16 mouse cellular contexts compared by ENCODE assay signal in genomic region chr11:18846472-18846871, GRCm38 (mm10).
"Had no signal": no experiment of that assay in that cellular context is flagged by ENCODE, and none has a peak within 500 bp of the region (broad histone marks: within the 10 kb centered on the region; RNA-seq: fewer than 3 reads in every experiment).

No protein-coding gene starts in this region.

- H3K4me1 ChIP-seq: neural tube, embryonic 12.5 days; neural tube, embryonic 13.5 days; neural tube, embryonic 15.5 days; stomach, embryonic 15.5 days had no signal

- H3K9me3 ChIP-seq: neural tube, embryonic 12.5 days; neural tube, embryonic 13.5 days; neural tube, embryonic 15.5 days; stomach, embryonic 15.5 days had no signal

- H3K9ac ChIP-seq: neural tube, embryonic 12.5 days; neural tube, embryonic 13.5 days; neural tube, embryonic 15.5 days; stomach, embryonic 15.5 days had no signal

- H3K4me3 ChIP-seq: neural tube, embryonic 12.5 days; neural tube, embryonic 13.5 days; neural tube, embryonic 15.5 days; stomach, embryonic 15.5 days had no signal

- DNase-seq: right cerebral cortex, adult 18-20 months; right cerebral cortex, postnatal 14 days; right cerebral cortex, postnatal 25 days; right cerebral cortex, postnatal 4 days; spleen, adult 18-20 months; thymus, adult 18-20 months; thymus, adult 2 months; thymus, postnatal 14 days; thymus, postnatal 25 days; thymus, postnatal 36 days; thymus, postnatal 4 days had no signal

- H3K27ac ChIP-seq: neural tube, embryonic 12.5 days; neural tube, embryonic 13.5 days; neural tube, embryonic 15.5 days; stomach, embryonic 15.5 days; stomach, postnatal 0 days had no signal

- H3K36me3 ChIP-seq: neural tube, embryonic 12.5 days; neural tube, embryonic 13.5 days; neural tube, embryonic 15.5 days; stomach, embryonic 15.5 days had no signal

- H3K4me2 ChIP-seq: neural tube, embryonic 12.5 days; neural tube, embryonic 13.5 days; neural tube, embryonic 15.5 days; stomach, embryonic 15.5 days had no signal

- H3K27me3 ChIP-seq: neural tube, embryonic 12.5 days; neural tube, embryonic 13.5 days; neural tube, embryonic 15.5 days; stomach, embryonic 15.5 days had no signal
